Mouse (Mus musculus) E14TG2a.4 (cell line): ENCODE results near the gene Prtg.

Experiments
- CTCF ChIP-seq: conservative IDR thresholded peaks from 2 replicates; pipeline ENCODE4 v1.5.1; 2014; ENCODE audit warnings: low read length
- NANOG ChIP-seq: IDR thresholded peaks from 2 replicates; pipeline ENCODE4 v1.6.1; 2014; ENCODE audit warnings: borderline replicate concordance, low read length, mixed read lengths
- POU5F1 ChIP-seq: IDR thresholded peaks from 2 replicates; pipeline ENCODE4 v1.6.1; 2014; ENCODE audit warnings: low read length, borderline replicate concordance

DNA sequence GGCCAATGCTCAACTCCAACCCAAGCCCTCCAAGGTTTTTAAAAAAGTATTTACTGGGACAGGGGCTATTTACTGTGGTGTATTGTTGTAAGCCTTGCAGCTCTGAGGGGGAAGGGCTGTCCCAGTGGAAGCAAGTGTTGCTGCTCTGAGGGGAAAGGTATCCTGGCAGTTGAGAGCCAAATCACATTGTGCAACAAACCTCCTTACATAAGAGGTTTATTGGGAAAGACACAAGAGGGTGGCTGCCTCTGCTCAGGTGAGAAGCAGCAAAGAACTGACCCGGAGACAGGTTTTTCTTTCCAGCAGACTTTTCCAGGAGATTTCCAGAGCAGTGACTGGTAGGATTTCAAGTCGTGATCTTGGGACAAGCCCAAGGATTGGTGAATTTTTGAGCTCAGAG, 129.6 kb downstream of the Prtg start:
- no peak for TF ChIP-seq CTCF
- TF ChIP-seq NANOG: no peak
- no peak for TF ChIP-seq POU5F1
